Mouse (Mus musculus) frontal cortex, adult 2 months (tissue): ENCODE measurements around the gene Bach2. TPM values are rescaled to one million over a fixed set of nuclear protein-coding genes. Genes with fewer than 3 reads are reported as not detected.
A peak's percentile ranks its signal among the peaks of the same experiment; 100 is the strongest.

Source experiments
- DNase-seq, 2 experiments: peaks; one replicate each; pipeline ENCODE4 v3.0.0; 2022; ENCODE audit warnings: low spot score in 1 of 2; ENCODE audit errors: extremely low spot score in 1 of 2
- polyA plus RNA-seq: library from polyadenylated mRNA; depleted of rRNA; stranded (reverse); fragments of >200 nt; gene quantifications from 2 replicates; pipeline ENCODE4 v1.2.3, GENCODE M21; 2012

Gene Bach2
- polyA plus RNA-seq, 1 experiment, result 4.8 TPM

DNA sequence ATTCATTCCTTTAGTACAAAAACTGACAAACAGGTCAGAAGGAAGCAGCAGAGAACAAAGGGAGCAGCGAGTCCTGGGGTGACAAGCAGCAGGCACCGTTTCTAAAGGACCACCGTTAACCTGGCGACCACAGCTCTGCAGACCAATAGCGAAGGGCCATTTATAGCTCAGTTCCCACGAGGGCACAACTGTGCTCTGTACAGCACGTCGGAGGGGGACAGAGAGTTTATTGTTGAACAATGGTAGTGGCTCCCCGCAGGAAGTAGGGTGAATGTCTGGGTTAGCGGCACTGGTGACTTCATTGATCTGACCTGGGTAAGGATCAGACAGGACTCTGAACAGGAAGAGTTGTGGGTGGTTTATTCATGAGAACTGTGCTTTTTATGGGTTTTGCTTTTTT, 112.6 kb downstream of the Bach2 start:
- DNase-seq, result no peak

DNA sequence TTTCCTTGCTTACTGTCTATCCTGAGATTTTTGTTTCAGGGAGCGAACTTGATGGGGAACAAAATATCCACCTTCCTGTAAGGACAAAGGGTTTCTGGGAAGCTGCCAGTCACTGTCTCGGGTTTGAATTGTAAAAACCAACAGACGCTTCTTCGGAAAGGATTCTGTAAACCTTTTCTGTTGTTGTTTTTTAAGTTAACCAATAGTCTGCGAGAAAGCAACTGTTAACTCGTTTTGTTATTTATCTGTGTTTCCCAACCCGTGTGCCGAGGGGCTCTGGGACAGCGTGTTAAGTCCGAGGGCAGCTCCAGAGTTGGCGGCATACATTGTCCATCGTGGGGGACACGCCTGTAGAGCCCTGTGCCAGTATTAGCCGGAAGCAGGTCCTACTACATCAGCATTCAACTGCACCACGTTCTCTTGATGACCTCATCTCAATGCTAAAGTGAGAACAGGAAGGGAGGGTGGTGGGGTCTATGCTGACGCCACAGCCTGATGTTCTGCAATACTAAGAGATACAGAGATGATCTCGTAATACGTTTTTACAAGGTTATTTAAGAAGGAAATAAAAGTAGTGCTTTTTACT, 113.2 kb downstream of the Bach2 start:
- no peak for DNase-seq

DNA sequence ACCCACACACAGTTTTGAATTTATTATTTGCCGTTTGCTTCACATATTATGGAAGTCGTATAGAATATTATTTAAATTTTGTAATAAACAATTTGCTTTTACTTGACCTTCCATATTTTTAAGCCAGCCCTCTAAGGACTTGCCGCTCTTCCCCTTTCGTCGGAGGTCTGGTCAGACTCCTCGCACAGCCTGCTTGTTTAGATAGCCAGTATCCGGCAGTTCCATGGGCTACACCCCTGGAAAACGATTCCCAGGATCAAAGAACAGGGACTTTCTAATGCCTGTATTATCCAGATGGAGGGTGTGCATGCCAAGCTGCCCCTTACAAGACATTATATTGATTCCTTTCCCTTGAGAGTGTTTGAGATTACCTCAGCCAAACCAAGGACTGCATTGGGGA, 113.8 kb downstream of the Bach2 start:
- no peak for DNase-seq

DNA sequence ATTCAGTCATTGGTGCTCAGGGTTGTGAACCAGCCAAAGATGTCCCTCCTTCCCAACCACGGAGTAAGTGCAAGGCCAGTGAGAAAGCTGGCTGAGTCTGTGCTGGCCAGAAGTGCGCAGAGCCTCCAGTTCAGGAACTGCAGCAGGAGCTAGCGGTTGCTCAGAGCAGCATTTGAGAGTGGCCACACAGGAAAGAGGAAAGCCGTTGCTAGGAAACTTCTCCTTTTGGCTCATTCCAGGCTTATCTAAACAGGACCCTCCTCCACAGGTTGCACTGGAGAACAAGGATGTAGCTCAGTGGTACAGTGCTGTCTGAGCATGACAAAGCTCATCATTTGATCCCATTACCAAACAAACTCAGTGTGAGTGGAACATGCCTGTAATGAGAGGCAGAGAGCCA, 114.2 kb downstream of the Bach2 start:
- DNase-seq, result no peak

DNA sequence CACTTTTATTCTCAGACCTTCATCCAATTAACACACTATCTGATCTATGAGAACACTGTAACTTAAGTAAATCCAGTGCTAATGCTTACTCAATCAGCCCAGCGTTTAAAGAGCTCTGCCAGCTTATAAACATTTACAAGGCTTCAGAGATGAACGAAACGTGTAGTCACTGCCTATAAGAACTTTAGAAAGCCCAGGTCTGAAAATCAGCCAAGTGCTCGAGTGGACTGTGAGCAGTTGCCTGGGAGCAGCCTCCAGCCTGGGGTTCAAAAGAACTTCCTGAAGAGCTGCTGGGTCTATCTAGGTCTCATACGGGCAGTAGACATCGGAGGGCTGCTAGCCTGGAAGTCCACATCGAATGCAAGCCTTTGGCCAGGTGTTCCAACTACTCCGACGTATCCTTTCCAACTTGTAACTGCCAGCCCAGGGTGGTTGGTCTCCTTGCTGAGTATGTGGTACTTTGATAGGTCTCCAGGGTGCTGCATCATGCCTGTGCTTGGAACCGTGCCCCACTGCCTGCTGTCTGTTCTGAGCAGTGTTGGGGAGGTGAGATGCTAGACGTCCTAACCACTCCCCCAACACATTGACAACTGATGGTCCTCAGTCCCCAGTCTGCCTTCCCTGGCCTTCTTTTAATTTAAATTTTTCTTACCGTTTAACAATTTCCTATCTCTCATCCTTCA, 117.5 kb downstream of the Bach2 start:
- no peak for DNase-seq

DNA sequence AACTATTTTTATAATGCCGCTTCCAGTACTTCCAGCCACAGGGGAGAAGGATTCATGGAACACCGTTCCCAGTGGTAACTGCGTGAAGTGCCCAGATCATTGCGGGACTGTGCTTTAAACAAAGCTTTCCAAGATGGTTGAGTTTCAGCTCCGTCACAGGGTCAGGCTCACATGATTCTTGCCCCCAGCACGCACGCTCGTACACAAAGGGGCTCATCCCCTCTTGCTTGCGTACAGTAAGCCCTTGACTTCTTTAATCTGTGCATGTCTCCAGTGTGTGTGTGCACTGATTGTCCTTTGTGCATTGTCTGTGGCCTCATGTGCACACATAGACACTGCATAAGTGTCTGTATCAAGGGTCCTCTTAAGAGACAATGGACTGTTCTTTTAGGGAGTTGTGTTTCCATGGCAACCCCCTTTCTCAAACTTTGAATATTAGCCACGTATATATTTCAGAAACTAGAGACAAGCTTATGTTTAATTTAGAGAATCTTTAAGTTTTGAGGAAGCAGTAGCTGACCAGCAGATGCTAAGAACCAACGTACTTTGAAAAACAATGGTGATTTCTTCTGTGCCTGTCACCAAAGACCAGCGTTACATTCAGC, 119.5 kb downstream of the Bach2 start:
- DNase-seq, result no peak

DNA sequence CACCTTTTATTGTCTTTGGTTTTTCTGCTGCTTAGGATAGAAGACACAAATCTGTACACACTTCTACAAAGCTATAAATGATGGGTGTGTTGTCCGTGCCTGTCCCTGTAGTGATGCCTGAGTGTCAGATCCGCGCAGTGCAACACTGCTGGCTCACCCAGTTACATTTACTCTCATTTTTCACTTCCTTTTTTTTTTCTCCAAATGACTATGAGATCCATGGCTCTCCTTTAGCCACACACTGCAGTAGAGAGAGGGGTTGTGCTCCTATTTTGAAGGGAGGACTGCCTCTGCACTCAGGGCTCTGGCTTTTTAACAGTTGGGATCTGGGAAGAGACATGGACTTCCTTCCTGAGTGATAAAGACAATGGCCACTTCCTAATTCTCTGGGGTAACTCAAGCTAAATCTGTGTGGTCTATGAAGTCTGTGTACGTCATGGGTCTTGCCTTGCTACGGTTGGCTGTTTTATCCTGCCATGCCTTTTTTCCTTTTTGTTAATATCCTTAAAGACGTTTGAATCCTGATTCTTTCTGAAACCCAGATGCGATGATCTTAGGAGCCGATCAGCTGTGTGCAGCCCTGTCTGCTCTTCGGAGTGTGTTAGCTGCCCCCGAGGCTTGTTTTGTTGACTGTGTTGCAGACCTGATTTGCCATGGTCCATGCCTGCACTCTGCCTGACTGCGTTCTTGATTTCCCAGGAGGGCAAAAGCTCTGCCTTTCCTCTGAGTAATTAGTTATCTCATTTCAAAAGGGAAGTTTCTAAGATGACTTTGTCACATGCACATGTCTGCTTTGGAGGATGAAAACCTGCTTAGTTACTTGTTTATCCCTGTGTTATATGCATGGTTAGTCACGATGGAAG, 120.2 kb downstream of the Bach2 start:
- DNase-seq, result no peak

DNA sequence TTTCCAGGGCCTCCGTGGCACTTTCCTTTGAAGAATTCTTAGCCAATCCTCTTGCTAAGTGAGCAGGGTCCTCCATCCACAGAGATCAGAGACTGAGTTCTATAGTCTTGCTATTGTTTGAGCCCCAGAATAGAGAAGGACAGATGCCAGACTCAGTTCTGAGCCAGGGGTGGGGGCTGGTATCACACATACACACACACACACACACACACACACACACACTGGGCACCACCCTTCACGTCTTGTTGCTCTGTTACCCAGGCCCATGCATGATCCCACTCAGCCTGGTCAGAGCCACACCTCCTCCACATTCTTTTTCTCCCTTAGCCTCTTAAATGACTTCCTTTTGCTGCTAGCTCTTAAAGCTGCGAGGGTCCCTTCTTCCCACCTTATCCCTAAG, 121.0 kb downstream of the Bach2 start:
- no peak for DNase-seq

DNA sequence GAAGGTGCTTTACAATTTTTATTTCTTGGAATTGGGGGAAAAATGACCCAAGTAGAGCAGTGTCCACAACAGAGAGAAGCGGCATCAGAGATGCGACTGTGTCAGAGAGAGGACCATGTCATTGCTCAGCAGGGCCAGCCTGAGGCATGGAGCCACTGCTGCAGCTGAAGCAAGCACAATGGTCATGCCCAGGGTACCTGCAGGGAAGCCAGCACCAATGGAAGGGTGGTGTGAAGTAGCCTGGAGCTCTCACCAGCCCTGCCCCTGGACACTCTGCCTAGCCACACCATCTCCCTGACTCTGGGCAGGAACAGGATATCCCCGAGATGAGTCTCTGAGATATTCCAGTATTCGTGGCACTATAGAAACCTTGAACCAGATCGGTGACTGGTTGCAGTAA, 121.9 kb downstream of the Bach2 start:
- no peak for DNase-seq

DNA sequence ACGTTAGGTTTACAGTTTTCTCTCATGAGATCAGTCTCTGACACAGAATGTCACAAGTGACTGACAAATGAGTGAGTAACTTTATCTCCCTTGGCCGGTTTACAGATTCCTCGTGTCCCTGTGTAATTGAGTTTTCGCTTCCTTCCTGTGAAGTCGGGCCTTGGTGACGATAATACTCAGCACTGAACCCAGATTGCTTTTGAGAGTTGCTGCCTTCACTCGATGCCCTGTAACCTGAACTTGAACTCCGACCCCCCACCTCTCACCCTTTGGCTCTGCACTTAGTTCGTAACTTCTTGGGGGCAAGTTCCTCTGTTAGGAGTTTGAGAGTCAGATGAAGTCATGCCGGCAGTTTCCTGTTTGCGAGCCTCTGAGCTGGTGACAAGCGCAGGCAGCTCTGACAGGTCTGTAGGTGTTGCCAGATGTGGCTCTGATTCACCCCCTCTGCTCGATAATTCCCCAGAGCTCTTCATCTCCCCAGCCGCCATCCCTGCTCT, 124.9 kb downstream of the Bach2 start:
- DNase-seq, result no peak

DNA sequence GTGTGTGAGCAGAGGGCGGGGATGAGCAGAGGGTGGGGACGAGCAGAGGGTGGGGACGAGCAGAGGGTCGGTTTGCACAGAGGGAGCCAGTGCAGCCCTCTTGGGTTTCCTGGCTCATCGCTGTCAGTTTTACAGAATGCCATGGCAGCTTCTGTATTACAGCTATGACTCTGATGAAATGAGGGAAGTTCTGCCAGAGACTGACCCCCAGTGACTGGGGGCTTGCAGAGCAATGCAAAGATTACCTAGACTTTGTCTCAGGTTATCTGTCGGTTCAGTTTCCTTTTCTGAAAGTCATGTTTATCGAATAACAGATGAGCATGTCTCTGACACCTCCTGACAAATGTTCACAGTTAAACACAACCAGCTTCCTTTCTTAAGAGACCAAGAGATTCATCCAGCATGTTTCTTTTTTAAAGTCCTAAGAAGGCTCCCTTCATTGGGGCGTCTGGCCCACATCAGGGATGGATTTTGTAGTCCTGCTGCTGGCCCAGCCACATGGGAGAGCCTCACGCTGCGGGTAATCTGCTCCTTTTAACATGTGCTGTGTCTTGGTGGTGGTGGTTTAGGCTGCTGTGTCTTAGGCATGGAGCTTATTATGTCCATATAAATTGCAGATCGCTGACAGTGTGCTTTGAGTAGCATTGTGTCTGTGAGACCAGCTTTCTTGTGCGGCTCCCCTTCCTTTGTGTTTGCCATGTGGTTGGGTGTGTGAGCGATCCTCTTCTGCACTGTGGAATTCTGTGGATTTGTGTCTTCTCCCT, 126.7 kb downstream of the Bach2 start:
- no peak for DNase-seq

DNA sequence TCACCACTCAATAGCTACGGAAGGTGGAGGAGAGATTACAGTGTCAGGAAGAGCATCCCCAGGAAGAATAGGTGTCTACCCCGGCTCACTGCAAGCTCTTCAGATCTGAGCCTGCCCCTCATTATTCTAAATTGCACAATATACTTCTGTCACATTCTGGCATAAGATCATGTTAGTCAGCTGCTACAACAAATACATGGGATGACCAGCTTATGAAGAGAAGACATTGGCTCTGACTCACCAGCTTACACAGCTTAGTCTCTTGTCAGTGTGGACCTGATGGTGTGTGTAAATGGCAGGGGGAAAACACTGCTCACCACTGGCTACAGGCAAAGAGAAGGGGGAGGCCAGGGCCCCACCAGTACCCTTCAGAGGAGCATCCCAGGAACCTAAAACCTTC, 127.6 kb downstream of the Bach2 start:
- no peak for DNase-seq

DNA sequence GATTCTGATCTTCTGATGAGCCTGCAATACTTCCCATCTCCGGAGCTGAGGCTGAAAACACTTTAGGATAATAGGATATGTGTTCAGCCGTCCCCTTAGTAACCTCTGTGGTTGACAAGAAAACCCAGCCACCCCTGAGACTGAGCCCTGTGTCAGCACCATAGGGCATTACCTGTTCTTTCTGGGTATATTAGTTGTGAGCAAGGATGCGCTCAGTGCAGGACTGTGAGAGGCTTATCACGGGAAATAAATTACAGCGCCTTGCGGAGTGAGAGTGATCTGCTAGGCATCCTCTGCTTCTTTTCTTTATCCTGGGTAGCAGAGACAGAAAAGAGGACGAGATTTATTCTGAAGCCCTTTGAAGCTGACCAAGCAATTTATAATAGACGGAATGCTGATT, 129.7 kb downstream of the Bach2 start:
- no peak for DNase-seq

DNA sequence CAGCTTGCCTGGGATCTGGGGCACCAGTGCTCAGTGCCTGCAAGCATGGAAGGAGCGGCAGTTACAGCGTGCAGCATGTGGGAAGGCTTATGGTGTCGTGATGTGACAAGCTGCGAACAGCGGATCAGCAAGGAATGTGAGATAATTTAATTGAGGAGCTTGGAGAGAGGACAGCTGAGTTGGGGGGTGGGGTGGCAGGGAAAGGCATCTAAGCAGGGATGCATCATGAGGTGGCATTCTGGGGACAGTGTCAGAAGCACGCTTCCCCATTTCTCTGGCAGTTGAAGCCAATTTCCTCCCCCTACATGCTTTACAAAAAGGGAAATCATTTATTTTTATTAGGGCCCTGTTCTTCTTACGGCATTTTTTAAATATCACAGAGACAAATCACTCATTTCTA, 134.5 kb downstream of the Bach2 start:
- peak; percentile 69 to 73 for DNase-seq

DNA sequence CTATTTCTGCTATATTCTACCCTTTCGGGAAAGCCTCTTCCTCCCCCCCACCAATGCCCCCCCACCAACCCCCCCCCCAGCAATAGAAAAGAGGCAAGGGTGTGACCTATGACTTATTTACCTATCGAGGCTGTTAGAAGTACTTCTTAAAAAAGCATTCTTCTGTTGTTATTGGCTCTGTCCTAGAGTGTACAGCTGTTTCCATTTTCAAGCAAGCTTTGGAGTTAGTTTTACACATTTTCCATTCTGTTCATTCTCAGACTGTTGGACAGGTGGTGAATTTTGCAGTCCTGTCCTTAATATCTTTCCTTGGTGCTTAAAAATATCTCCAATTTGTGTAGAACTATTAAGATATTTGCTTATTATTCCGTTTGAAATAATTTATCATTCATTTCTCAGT, 134.9 kb downstream of the Bach2 start:
- DNase-seq, result no peak

DNA sequence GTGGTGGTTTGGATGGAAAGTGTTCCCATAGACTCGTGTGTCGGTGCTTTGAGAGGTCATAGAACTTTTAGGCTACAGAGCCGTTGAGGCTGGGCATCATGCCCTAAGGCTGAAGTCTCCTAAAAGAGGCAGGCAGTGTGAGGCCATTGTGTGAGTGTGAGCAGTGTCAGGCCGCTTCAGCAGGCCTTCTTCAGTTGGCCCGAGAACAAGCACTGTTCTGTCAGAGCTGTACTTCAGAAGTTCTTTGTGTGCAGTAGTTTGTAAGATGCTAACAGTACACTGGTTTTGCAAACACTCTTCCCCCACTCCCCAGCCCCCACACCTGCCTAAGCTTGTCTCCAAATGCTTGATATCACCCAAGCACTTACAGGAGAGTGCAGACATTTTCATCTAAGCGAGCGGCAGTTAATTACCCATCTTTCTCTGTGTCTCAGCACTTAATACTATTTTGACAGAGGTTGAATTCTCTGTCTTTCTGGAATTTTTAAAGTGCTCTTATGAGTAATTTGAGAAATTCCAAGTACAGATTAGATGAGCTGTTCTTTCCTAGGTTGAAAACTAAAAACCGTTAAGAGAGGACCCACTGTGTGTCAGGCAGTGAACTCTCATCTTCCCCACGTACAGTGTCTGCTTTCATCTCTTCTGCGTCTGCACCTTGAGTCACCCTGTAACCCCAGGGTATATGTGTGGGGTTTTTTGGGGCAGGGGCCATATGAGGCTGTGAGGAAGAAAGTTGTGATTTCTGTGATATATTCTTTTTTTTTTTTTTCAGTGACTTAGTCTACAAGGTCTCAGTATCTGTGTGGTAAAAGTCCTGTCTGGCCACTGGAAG, 136.4 kb downstream of the Bach2 start:
- DNase-seq, result no peak

DNA sequence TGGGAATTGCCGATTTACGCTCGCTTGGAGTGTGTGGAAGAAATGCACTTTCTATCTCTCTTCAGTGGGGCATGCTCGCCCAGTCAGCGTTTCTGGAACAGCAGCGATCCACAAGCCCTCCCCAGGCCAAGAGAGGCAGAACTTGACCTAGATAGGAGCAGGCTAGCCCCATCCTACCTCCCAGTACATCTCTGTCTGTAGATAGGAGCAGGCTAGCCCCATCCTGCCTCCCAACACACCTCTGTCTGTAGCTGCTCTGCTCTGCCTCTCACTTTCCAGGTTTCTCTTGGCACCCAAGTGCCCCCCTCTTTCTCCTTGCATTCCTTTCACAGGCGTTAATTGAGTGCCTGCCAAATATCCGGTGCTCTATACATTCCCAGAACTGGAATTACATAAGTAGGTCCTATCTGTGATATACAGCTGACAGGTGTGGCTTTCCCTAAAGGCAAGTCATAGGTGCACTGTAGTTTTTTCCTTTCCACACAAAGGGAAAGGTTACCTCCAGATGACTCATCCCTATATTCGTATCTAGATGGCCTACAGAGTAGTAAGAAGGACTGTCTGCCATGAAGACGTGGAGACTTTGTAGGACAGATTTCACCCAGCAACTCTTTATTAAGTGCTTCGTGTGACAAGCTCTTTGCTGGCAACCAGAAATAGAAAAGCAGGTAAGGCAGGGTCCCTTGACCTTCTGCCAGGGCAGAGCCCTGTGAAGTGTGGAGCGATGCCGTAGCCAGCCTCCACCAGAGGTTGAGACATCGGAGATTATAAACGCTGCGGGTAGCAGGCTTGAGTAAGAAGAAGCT, 137.3 kb downstream of the Bach2 start:
- DNase-seq, result no peak

DNA sequence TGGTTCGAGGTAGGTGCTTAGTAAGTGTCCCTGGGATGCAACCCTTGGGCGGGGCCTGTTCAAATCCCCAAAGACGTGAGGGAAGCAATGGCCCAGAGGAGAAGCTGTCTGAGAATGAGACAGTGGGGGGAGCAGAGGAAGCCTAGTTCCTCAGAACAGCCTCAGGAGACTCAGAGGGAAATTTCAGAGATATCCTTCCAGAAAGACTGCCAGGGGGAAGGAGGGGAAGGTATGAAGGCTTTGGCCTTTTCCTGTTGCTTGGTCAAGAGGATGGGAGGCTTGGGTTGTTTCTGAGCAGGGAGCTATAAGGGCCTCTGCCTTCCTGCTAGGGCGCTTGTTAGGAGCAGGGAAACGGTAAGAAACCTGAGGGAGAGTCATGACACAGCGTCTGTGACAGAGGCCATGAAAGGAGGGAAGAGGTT, 137.9 kb downstream of the Bach2 start:
- DNase-seq, result no peak

DNA sequence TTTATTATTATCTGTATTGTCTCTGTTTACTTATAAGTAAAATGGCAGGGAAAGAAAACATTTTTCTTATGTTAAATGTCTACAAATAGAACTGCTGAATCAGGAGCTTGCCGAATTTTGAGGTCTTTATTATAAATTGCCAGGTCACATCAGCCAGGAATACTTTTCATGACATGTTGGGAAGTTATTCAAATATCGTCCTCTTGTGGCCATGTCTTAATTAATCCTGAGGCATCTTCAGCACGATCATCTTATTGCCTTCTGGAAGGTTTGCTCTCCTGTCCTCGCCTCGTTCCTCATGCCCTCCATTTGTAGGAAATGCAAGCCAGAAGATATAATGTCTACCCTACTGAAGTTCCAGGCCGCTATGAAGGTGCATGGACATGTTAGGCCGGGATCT, 140.5 kb downstream of the Bach2 start:
- DNase-seq, result no peak
